Mouse (Mus musculus) monocyte, adult 5-6 weeks (primary cell): ENCODE measurements at regions not wholly inside any gene's neighbourhood (a gene's known extent, or its start where the extent isn't known, plus 50 kb on each side); places are given as distances from the start of the nearest gene placed in this dataset.

Experiments used
- ATAC-seq: fragments of 153-309, 156-312 bp; replicated peaks from 2 replicates; pipeline ENCODE4 v1.8.0; 2017; ENCODE audit warnings: mild to moderate bottlenecking; ENCODE audit not compliant: low TSS enrichment, insufficient number of reproducible peaks, severe bottlenecking, poor library complexity, low FRiP score

DNA sequence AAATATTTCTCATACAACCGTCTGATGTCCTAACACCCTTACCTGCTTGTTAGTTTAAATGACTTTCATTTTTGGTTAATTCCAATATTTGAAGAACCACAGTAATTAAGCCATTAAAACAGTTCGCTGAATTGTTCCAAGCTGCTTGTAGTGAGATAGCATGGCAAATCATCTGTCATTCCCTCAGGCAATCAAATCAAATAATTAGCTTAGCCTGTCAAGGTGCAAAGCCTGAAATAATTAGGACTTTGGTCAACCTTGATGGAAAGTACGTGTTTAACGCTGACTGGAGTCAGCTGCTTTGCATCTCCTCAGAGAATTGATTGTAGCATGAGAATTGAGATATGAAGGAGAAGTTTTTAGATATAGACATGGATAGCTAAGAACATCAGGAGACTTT lies 220.2 kb upstream of the Pdcd1 start:
- ATAC-seq, result no peak

DNA sequence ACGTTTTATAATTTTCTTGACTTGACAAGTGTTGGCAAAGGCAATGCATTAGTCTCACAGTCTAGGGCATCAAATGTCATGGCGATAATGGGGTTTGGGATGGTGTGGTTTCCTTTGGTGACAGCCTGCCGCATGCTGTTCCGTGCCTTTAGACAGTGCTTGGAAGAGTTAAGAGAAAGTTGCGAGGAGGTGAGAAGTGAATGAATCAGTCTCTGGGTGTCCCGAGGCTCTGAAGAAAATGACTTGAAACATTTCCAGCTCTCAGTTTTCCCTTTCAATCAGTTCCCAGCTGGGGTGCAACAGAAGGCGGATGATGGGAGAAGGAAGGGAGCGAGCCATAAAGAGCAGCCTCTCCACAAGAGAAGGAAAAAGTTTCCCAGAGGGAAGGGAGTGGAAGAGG lies 211.0 kb upstream of the Pdcd1 start:
- ATAC-seq, result no peak

DNA sequence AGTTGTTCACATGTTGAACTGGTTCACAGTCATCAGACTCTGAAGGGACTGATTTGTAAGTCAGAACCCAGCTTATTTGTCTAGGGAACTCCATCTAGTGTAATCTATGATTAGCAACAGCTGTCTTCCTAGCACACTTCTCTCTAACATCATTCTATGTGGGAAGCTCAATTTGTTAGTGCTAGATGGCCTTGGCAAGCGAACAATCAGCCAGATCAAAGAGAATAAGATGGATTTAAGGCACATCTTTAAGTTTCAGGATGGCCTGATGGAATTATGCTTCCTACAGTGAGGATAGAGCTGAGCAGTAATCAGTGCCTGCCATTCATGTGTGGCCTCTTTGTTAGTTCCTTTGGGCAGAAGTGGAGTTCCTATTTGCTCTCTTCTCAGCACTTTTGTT lies 183.1 kb upstream of the Pdcd1 start:
- ATAC-seq, result no peak

DNA sequence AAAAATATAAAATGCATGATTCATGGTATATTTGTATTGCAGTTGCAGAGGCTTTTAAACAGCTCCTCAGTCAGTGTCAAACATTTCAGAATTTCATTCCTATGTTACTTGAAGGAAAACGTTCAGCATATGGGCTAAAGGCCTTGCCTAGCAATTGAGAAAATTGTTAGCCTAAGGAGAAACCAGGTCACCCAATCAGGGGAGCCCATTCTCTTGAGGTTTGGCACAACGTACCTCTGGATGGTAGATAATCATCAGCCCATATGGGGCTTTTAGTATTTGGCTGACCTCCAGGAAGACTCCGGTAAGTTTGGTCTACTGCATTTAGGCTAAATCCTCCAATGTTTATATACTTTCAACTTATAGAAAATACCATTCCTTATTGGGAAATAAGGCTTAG lies 168.7 kb upstream of the Pdcd1 start:
- no peak for ATAC-seq

DNA sequence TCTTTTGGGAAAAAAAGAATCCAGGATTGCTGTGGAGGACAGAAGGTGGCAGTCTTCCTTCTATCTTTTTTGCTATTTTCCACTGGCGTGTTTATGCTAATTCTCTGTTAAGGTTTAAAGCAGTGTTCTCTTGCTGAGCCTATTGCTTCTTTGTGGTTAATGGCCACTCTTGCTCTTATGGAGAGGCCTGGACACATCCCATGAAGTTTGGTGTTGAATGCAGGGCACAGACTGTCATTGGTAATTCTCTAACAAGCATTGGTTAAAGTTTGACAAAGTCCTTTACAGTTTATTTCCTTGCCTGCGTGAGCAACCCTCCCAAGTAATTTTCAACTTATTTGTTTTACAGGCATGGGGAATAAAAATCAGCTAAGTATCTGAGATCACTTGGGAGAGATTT lies 165.1 kb upstream of the Pdcd1 start:
- no peak for ATAC-seq

DNA sequence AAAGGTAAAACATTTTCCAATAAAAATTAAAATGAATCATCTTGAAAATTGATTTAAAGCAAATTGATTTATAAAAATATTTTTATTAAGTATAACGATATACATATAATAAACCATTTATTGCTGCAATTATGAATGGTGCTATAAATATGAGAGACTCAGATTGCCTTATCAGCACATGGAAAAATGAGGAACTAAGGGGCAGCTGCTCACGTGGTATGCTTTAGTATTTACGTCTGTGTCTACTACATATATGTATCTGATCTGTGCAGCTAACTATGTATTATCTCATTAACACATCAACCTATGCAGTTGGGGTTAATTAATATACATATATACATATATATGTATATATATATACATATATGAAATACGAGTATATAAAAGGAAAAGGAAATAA lies 156.6 kb upstream of the Pdcd1 start:
- no peak for ATAC-seq

DNA sequence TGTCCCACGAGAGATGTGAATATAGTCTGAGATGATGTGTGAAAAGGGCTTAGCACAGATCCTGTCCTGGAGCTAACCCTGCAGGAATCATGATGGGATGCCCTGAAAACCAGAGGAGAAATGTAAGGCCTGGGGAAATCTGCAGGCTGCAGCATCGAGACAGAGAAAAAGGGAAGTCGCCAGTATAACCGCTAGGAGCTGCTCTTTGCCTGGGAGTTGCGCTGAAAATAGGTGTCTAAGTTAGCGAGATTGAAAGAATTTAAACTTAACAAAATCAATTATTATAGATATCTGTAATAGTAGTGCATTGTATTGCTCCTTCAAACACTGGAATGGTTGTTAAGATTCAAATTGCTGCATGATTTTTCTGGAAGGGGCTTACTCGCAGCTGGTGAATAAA lies 155.5 kb upstream of the Pdcd1 start:
- ATAC-seq, result no peak

DNA sequence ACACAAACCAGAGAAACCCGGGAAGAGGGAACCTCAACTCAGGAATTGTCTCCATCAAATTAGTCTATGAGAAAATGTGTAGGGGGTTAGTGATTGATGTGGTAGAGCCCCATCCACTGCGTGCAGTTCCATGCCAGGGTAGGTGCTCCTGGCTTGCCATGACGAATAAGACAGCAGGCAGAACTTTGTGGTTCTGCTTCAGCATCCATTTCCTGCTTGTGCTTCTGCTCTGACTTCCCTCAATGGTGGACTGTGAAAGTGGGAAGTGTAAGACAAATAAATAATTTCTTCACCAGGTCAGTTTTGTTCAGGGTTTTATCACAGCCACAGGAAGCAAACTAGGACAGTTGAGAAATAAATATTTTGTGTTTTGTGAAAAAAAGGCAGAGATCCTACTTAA lies 150.9 kb upstream of the Pdcd1 start:
- no peak for ATAC-seq

DNA sequence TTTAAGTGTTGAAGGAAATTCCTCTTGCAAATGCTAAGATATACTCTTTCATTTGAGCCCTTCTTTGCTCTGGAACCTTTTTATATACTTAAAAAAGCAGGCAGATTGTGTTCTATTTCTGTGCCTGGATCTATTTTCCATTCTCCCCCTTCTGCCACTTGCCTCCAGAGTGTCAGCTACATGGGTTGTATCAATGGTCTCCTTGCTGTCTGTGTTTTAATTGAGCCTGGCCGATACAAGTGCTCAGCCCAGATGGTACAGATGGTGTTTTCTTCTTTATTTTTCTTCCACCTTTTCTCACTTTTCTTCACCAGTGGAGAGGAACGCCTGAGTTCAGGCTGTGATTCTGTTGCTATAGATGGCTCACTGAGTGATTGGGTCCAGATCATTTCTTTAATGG lies 131.5 kb upstream of the Pdcd1 start:
- no peak for ATAC-seq

DNA sequence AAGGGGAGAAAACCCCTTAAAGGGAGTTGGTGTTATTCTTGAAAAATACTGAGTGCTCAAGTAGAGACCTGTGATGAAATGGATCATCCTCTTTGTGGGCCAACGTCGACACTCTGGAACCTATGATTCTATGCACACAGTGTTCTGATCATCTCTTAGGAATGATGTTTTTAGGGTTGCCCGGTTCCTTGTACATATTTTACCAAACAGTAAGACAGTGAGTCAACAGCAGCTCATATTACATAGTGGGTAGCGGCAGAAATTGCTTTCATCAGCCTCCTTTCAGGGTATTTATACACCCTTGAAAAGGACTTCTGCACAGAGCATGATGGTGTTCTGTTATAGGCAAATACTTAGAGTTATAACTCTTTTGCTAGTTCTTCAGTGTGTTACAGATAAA lies 97.6 kb upstream of the Pdcd1 start:
- no peak for ATAC-seq

DNA sequence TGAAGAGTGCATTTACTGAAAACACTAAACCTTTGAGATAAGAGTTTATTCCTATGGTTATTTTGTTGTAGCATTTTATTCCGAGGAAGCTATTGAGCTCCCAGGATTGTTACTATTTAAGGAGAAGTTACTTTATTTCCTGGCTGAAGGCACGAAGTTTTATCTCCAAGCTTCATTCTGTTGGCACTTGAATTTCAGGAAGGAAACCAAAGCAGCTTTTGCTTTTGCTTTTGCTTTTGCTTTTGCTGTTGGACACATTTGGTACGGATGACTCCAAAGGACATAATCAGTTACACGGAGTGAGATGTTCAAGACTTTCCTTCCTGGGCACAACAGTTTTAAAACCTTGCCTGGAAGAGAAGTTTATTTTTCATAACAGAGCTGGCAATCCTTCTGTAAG lies 94.7 kb upstream of the Pdcd1 start:
- no peak for ATAC-seq

DNA sequence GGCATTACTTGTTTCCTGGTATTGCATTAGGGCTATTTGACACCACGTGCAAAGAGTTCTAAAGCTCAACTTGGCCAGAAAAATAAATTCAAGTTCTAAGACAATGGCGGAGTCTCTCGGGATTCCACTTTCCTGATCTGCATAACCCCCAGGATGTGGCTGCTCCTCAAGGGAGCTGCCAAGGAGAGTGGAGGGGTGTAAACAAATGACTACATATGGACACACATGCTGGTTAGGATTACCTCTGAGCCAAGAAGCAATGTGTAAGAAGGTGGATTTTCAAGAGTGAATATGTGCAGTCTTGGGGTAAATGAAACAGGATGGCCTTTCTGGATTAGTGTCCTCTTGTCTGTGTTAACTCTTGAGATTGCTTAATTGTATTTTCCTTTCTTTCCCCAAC lies 88.2 kb upstream of the Pdcd1 start:
- ATAC-seq, result no peak

DNA sequence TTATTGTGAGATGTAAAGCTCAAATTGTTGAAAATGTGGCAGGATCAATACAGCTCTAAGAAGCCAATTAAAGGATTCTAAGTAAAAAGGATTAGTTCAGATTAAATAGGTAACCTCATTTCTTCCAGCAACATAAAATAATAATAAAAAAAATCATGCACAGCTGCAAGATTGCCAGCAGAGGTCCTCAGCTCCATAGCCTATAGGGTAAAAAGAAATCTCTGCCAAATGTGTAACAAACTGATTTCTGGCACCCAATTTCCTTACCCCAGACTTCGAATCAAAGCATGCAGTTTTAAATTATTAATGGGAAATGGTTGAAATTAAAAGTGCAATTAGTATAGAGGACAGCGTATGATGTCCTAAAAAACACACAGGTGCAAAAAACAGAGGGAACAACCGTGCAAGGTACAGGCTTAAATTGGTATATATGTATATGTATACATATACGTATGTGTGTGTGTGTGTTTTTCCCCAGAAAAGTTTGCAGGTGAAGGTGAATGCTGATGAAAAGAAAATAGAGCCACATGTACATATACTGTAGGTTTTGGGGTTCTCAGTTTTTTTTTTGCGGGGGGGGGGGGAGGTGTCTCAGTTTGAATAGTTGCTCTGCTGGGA lies 87.2 kb upstream of the Pdcd1 start:
- no peak for ATAC-seq

DNA sequence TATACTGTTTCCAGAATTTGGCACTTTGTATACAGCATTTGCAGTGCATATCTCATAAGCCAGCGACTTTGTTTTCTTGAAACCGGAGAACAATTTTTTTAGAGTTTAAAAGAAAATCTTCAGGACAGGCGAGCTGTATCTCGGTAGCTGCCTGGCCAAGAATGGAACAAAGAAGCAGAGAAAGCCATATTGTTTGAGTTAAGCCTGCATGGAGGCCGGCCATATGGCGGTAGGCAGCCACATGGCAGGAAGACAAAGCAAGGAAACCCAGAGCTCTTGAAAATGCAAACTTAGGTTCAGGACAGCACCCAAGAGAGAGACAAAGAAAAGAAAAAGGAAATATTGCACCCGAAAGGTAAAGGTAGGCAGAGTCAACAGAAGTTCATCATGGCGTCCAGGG lies 84.4 kb upstream of the Pdcd1 start:
- ATAC-seq, result no peak
